Mouse (Mus musculus) small intestine, adult 2 months (tissue): Measurements from ENCODE around the gene Gatm. TPM values are rescaled to one million over a fixed set of nuclear protein-coding genes. Genes with fewer than 3 reads are reported as not detected.

Experiments
- H3K27ac ChIP-seq: fragments of 200-500 bp; 2 replicates; pipeline ENCODE4 v1.5.1; 2012; ENCODE audit warnings: low read depth, low read length, control low read depth, inconsistent platforms; ENCODE audit not compliant: insufficient read depth
- H3K27me3 ChIP-seq: fragments of 200-500 bp; 2 replicates; pipeline ENCODE4 v1.6.1; 2012; ENCODE audit warnings: mild to moderate bottlenecking, moderate library complexity, low read length, inconsistent platforms; ENCODE audit not compliant: control insufficient read depth, insufficient read depth
- H3K36me3 ChIP-seq: fragments of 200-500 bp; 2 replicates; pipeline ENCODE4 v1.6.1; 2012; ENCODE audit warnings: mild to moderate bottlenecking, low read length, control low read depth, inconsistent platforms; ENCODE audit not compliant: control insufficient read depth, insufficient read depth
- H3K4me1 ChIP-seq: fragments of 200-500 bp; 2 replicates; pipeline ENCODE4 v1.6.1; 2012; ENCODE audit warnings: low read length, inconsistent platforms, mixed read lengths; ENCODE audit not compliant: control insufficient read depth, insufficient read depth, insufficient read length
- H3K4me3 ChIP-seq: fragments of 200-500 bp; 2 replicates; pipeline ENCODE4 v1.5.1; 2012; ENCODE audit warnings: low read depth, mild to moderate bottlenecking, control low read depth, inconsistent platforms, low read length, moderate library complexity
- CTCF ChIP-seq: fragments of 200-500 bp; IDR thresholded peaks from 2 replicates; pipeline ENCODE4 v1.5.1; 2012; ENCODE audit warnings: low read depth, mild to moderate bottlenecking, control low read depth, inconsistent platforms, low read length, moderate library complexity, mixed read lengths; ENCODE audit not compliant: insufficient replicate concordance, insufficient read length; ENCODE audit errors: extremely low read depth
- POLR2A ChIP-seq: fragments of 200-500 bp; IDR thresholded peaks from 2 replicates; pipeline ENCODE4 v1.6.1; 2012; ENCODE audit warnings: low read depth, mild to moderate bottlenecking, control low read depth, inconsistent platforms, low read length, moderate library complexity
- WGBS: fragments of 180-500 bp; shearing (Covaris S2); methylation state at CpG from one replicate; pipeline ENCODE4 v1.1.7; 2018; 5-methylcytosine and 5-hydroxymethylcytosine counted together
- polyA plus RNA-seq: library from polyadenylated mRNA; depleted of rRNA; stranded (reverse); fragments of >200 nt; gene quantifications from 2 replicates; pipeline ENCODE4 v1.2.3, GENCODE M21; 2012

Gene Gatm
- polyA plus RNA-seq, 1 experiment, result 2.0 TPM

DNA sequence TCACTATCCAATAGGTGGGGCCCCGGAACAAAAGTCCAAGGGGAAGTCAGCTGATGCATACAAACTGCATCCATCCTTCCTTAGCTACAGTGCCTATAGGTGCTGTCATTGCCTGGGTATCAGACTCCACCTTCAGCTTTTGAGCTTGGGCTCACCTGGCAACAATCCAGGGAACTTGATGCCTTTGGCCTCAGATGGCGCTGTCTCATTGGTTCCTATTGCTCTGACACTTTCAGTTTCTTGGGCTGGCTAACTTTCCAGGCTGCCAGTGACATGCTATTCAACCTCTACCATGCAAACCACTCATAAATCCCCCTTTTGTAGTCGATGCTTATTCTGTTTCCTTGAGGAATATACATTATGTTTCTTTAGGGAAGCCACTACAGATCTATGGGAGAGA, 24.8 kb downstream of the Gatm start:
- H3K4me3 ChIP-seq, result no peak overlapping the region
- 45% methylated on average over 3 of the region's 3 CpGs for WGBS
- H3K36me3 ChIP-seq, result no peaks in the 10 kb centered on the region

DNA sequence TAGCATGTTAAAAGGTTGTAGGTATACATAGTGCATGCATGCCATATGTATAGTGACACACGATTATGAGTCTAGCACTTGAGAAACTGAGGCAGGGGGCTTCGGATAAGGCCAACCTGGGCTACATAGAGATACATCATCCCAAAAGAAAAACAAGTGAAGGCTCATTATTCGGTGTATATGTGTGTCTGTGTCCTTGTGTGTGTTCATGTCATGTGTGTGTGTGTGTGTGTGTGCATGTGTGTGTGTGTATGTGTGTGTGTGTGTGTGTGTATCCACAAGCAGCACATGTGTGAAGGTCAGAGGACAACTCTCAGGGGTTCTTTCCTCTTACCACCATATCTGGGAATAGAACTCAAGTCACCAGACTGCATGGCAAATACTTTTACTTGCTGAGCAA, 28.8 kb downstream of the Gatm start:
- H3K27ac ChIP-seq, result no peak overlapping the region
- no peaks in the 10 kb centered on the region; the same call in 1 of the 2 replicates for H3K4me1 ChIP-seq
- TF ChIP-seq CTCF, result no peak
- TF ChIP-seq POLR2A, result no peak
- H3K27me3 ChIP-seq, result no peaks in the 10 kb centered on the region; the same call in 1 of the 2 replicates
- WGBS, result 96% methylated on average over 3 of the region's 3 CpGs
- H3K4me3 ChIP-seq, result no peak overlapping the region
- H3K36me3 ChIP-seq, result no peaks in the 10 kb centered on the region

More for the DNA sequence above, 24.8 kb downstream of the Gatm start:
- no peak overlapping the region for H3K27ac ChIP-seq
- TF ChIP-seq CTCF, result no peak
- TF ChIP-seq POLR2A, result no peak
- no peaks in the 10 kb centered on the region; the same call in 1 of the 2 replicates for H3K4me1 ChIP-seq
- H3K27me3 ChIP-seq, result no peaks in the 10 kb centered on the region

- no peak overlapping the region for H3K27ac ChIP-seq
- no peaks in the 10 kb centered on the region for H3K36me3 ChIP-seq
- H3K4me3 ChIP-seq, result no peak overlapping the region
- TF ChIP-seq POLR2A (no peak), CTCF (no peak)
- no peaks in the 10 kb centered on the region; the same call in 1 of the 2 replicates for H3K4me1 ChIP-seq
- WGBS, result 40% methylated on average over 3 of the region's 3 CpGs
- no peaks in the 10 kb centered on the region; the same call in 1 of the 2 replicates for H3K27me3 ChIP-seq
These were observed 29.6 kb downstream of the Gatm start for GRCm38 (mm10) chr2:122581361-122582017.

- WGBS, result 69% methylated on average over 10 of the region's 10 CpGs
- Histone ChIP-seq H3K36me3 (no peaks in the 10 kb centered on the region), H3K4me1 (no peaks in the 10 kb centered on the region; the same call in 1 of the 2 replicates), H3K4me3 (no peak overlapping the region), H3K27me3 (no peaks in the 10 kb centered on the region; the same call in 1 of the 2 replicates), H3K27ac (no peak overlapping the region)
- TF ChIP-seq POLR2A (no peak), CTCF (no peak)
These were observed 30.7 kb downstream of the Gatm start for GRCm38 (mm10) chr2:122580426-122580825.

- Histone ChIP-seq H3K27me3 (no peaks in the 10 kb centered on the region; the same call in 1 of the 2 replicates), H3K36me3 (no peaks in the 10 kb centered on the region), H3K4me3 (no peak overlapping the region), H3K4me1 (no peaks in the 10 kb centered on the region; the same call in 1 of the 2 replicates), H3K27ac (no peak overlapping the region)
- 57% methylated on average over 1 of the region's 1 CpGs for WGBS
- TF ChIP-seq CTCF, result no peak
- no peak for TF ChIP-seq POLR2A
These were observed 33.8 kb downstream of the Gatm start for GRCm38 (mm10) chr2:122577316-122577715.

DNA sequence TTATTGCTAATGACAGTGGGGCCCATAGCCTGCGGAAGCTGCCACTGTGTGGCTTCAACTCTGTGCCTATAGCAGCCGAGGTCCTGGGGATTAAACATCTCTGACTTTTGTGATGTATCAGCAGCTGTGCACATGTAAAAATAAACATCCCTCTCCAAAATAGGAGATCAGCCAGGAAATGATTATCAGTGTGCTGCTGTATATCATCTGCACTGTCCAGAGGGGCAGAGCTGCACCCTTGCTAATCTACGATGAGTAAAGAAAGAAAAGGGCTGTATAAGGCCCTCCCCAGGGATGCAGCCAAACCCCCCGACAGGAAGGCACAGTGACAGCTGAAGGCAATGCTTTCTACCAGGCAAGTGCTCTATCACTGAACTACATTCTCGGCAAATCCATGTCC, 34.8 kb downstream of the Gatm start:
- no peak for TF ChIP-seq CTCF
- TF ChIP-seq POLR2A, result no peak
- H3K4me1 ChIP-seq, result no peaks in the 10 kb centered on the region; the same call in 1 of the 2 replicates
- H3K27ac ChIP-seq, result no peak overlapping the region
- no peaks in the 10 kb centered on the region for H3K36me3 ChIP-seq
- no peaks in the 10 kb centered on the region; the same call in 1 of the 2 replicates for H3K27me3 ChIP-seq
- H3K4me3 ChIP-seq, result no peak overlapping the region
- WGBS, result 28% methylated on average over 5 of the region's 5 CpGs

- Histone ChIP-seq H3K27ac (no peak overlapping the region), H3K36me3 (no peaks in the 10 kb centered on the region), H3K4me3 (no peak overlapping the region), H3K27me3 (no peaks in the 10 kb centered on the region; the same call in 1 of the 2 replicates), H3K4me1 (no peaks in the 10 kb centered on the region)
- TF ChIP-seq CTCF (no peak), POLR2A (no peak)
- WGBS, result 61% methylated on average over 11 of the region's 11 CpGs
These were observed 35.6 kb downstream of the Gatm start for GRCm38 (mm10) chr2:122575470-122575869.
